Mouse (Mus musculus) adrenal gland, adult (tissue): ENCODE results near the gene Scamp4.

Experiments
- DNase-seq, 2 experiments: peaks; one replicate each; pipeline ENCODE4 v3.0.0; 2022 to 2023; ENCODE audit warnings: low spot score in 1 of 2; ENCODE audit not compliant: inconsistent age in 2 of 2

Gene Scamp4

GRCm38 (mm10) chr10:80609269-80609924 lies 6.7 kb downstream of the Scamp4 start:
- no peak for DNase-seq

GRCm38 (mm10) chr10:80610116-80610785 lies 7.6 kb downstream of the Scamp4 start:
- no peak for DNase-seq

GRCm38 (mm10) chr10:80611024-80611423 lies 8.4 kb downstream of the Scamp4 start:
- DNase-seq: peak; percentile 52 to 81

GRCm38 (mm10) chr10:80611905-80612304 lies 9.2 kb downstream of the Scamp4 start:
- no peak for DNase-seq

GRCm38 (mm10) chr10:80613821-80614220 lies 11.1 kb downstream of the Scamp4 start:
- no peak for DNase-seq

- DNase-seq: no peak
These were observed 11.7 kb downstream of the Scamp4 start for GRCm38 (mm10) chr10:80614351-80614750.

- DNase-seq: peak; percentile 62 to 75
These were observed 15.5 kb downstream of the Scamp4 start for GRCm38 (mm10) chr10:80618181-80618580.

GRCm38 (mm10) chr10:80619465-80620244 lies 17.0 kb downstream of the Scamp4 start:
- DNase-seq: no peak

GRCm38 (mm10) chr10:80620365-80620764 lies 17.7 kb downstream of the Scamp4 start:
- DNase-seq: no peak

GRCm38 (mm10) chr10:80620796-80621689 lies 18.4 kb downstream of the Scamp4 start:
- peak; percentile 50 to 51 for DNase-seq

- no peak for DNase-seq
These were observed 18.9 kb downstream of the Scamp4 start for GRCm38 (mm10) chr10:80621690-80621939.

- DNase-seq: peak; percentile 99 to 100
These were observed 19.4 kb downstream of the Scamp4 start for GRCm38 (mm10) chr10:80621940-80622660.

- DNase-seq: peak; percentile 79 to 88
These were observed 20.2 kb downstream of the Scamp4 start, which contains the start of gene Csnk1g2 for GRCm38 (mm10) chr10:80622661-80623456. Csnk1g2 (plus strand) TSS chr10:80622838.

GRCm38 (mm10) chr10:80623457-80624191 lies 21.0 kb downstream of the Scamp4 start:
- DNase-seq: peak; percentile 70 to 85

GRCm38 (mm10) chr10:80625764-80626163 lies 23.1 kb downstream of the Scamp4 start:
- no peak for DNase-seq

GRCm38 (mm10) chr10:80627685-80628084 lies 25.0 kb downstream of the Scamp4 start:
- no peak for DNase-seq

- DNase-seq: no peak
These were observed 26.3 kb downstream of the Scamp4 start for GRCm38 (mm10) chr10:80628925-80629324.

- no peak for DNase-seq
These were observed 32.7 kb downstream of the Scamp4 start for GRCm38 (mm10) chr10:80635345-80635744.

- no peak for DNase-seq
These were observed 44.3 kb downstream of the Scamp4 start for GRCm38 (mm10) chr10:80646936-80647335.
